Mouse (Mus musculus): Measurements from ENCODE around the gene Foxe1.

- TF ChIP-seq CTCF (IDR thresholded peaks at IDR 0.05; ENCODE audit: borderline replicate concordance, control insufficient read depth, extremely low read depth, insufficient read depth, low read length, poor library complexity) (no peak), POLR2A (IDR thresholded peaks at IDR 0.05; ENCODE audit: control insufficient read depth, extremely low read depth, insufficient read depth, low read length, poor library complexity) (no peak)
Measured at GRCm38 (mm10) chr4:46311631-46312030, 31.8 kb upstream of the Foxe1 start.

All from thymus, adult 2 months (tissue).